Mouse (Mus musculus) ES-E14 (cell line): ENCODE measurements around the gene Megf11. TPM values are rescaled to one million over a fixed set of nuclear protein-coding genes. Genes with fewer than 3 reads are reported as not detected.

Source experiments
- DNase-seq: peaks from one replicate; pipeline ENCODE4 v3.0.0-alpha.2; 2013; ENCODE audit warnings: low read depth, low spot score
- H3K27ac ChIP-seq: 2 replicates; pipeline ENCODE4 v1.5.1; 2012; ENCODE audit warnings: low read depth, mild to moderate bottlenecking, low read length, moderate library complexity, mixed read lengths; ENCODE audit not compliant: poor library complexity, insufficient read depth, severe bottlenecking
- H3K36me3 ChIP-seq: 2 replicates; pipeline ENCODE4 v1.6.1; 2012; ENCODE audit warnings: mild to moderate bottlenecking, low read length, moderate library complexity, mixed read lengths; ENCODE audit not compliant: control insufficient read depth, poor library complexity, insufficient read depth, severe bottlenecking
- H3K4me1 ChIP-seq, 2 experiments: fragments of 150-350 bp in 1 of 2; sonication (generic) in 1 of 2; 2 replicates each; pipeline ENCODE4 v1.6.1; 2012; ENCODE audit warnings: low read length in 2 of 2, mild to moderate bottlenecking in 1 of 2, mixed read lengths in 1 of 2; ENCODE audit not compliant: control insufficient read depth in 2 of 2, insufficient read depth in 2 of 2, poor library complexity in 1 of 2
- H3K4me3 ChIP-seq, 2 experiments: fragments of 150-350 bp in 1 of 2; sonication (generic) in 1 of 2; 2 replicates each; pipeline ENCODE4 v1.5.1; 2012; ENCODE audit warnings: low read length in 2 of 2, low read depth in 1 of 2, mild to moderate bottlenecking in 1 of 2, mixed read lengths in 1 of 2; ENCODE audit not compliant: insufficient read depth in 1 of 2, poor library complexity in 1 of 2, severe bottlenecking in 1 of 2
- H3K9ac ChIP-seq: 2 replicates; pipeline ENCODE4 v1.6.1; 2012; ENCODE audit warnings: low read depth, mild to moderate bottlenecking, low read length, mixed read lengths; ENCODE audit not compliant: poor library complexity, insufficient read depth, severe bottlenecking
- H3K9me3 ChIP-seq: fragments of 150-350 bp; sonication (generic); 2 replicates; pipeline ENCODE4 v1.6.1; 2012; ENCODE audit warnings: low read depth, mild to moderate bottlenecking, low read length; ENCODE audit not compliant: control insufficient read depth, insufficient read depth
- CHD2 ChIP-seq: IDR thresholded peaks from 2 replicates; pipeline ENCODE4 v1.6.1; 2014; ENCODE audit warnings: mild to moderate bottlenecking, low read depth, low read length, inconsistent platforms
- HCFC1 ChIP-seq: IDR thresholded peaks from 2 replicates; pipeline ENCODE4 v1.6.1; 2012; ENCODE audit warnings: low read length, inconsistent platforms, borderline replicate concordance; ENCODE audit not compliant: insufficient read depth
- MAFK ChIP-seq: IDR thresholded peaks from 2 replicates; pipeline ENCODE4 v1.6.1; 2014; ENCODE audit warnings: mild to moderate bottlenecking, low read depth, low read length, inconsistent platforms; ENCODE audit not compliant: insufficient read depth
- ZC3H11A ChIP-seq: IDR thresholded peaks from 2 replicates; pipeline ENCODE4 v1.6.1; 2012; ENCODE audit warnings: low read depth, mild to moderate bottlenecking, inconsistent platforms, low read length, borderline replicate concordance
- ZNF384 ChIP-seq: IDR thresholded peaks from 2 replicates; pipeline ENCODE4 v1.6.1; 2012; ENCODE audit warnings: low read depth, low read length, inconsistent platforms
- in situ Hi-C, 2 experiments: fragments of 600-800 bp; cut with MboI; formaldehyde crosslinking; loops; one replicate each; pipeline ENCODE4 v1.15.1; 2025; ENCODE audit warnings: low sequenced_read_pairs in 2 of 2, inconsistent platforms in 1 of 2; ENCODE audit not compliant: unreplicated experiment in 2 of 2
- total RNA-seq: library from RNA; depleted of rRNA; stranded (reverse); fragments of 300-350 nt; gene quantifications from 2 replicates; pipeline ENCODE4 v1.2.3, GENCODE M21; 2012

The Megf11 gene
- total RNA-seq, 1 experiment = 7.5 TPM

DNA sequence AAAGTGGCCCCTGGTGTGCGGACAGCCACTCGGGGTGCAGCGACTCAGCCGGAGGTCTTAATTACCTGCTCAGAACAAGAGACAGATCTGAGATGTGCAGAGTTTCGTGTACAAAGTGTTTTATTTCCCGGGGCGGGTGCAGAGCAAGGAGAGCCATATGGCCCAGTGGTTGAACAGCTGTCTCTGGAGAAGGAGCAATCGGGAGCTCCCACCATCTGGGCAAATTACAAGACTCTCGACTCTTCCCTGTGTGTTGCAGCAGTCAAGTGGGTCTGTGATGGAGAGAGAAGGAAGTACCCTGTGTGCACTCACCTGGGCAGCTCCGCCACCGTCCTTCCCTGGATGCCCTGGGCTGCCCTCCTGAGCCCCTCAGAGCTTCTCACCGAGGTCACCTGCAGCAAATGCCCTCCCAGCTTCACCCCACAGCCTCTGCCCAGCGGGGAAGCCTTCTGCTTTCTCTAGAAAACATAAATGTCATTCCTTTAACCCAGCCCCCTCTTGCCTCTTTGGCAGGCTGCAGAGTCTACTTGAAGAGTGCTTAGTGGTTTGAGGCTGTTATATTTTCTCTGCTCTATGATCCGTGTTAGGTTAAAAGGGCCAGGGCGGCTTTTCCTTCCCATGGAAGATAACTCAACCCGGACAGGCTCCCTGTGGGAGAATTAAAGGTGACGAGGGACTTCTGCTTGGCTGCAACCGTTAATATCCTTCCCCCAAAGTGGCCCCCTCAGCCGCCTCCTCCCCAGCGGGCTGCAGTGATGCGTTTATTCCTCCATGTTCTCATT lies 138.0 kb downstream of the Megf11 start:
- H3K27ac ChIP-seq = no peak overlapping the region
- H3K36me3 ChIP-seq = no peaks in the 10 kb centered on the region
- H3K9ac ChIP-seq = no peak overlapping the region
- H3K9me3 ChIP-seq = no peaks in the 10 kb centered on the region
- no peak for TF ChIP-seq MAFK
- TF ChIP-seq ZC3H11A = no peak
- no peak for TF ChIP-seq HCFC1
- no peak for TF ChIP-seq ZNF384
- TF ChIP-seq CHD2 = no peak
- in situ Hi-C loops = no loop called here
- H3K4me1 ChIP-seq = no peaks in the 10 kb centered on the region
- no peak overlapping the region for H3K4me3 ChIP-seq
- no peak for DNase-seq

DNA sequence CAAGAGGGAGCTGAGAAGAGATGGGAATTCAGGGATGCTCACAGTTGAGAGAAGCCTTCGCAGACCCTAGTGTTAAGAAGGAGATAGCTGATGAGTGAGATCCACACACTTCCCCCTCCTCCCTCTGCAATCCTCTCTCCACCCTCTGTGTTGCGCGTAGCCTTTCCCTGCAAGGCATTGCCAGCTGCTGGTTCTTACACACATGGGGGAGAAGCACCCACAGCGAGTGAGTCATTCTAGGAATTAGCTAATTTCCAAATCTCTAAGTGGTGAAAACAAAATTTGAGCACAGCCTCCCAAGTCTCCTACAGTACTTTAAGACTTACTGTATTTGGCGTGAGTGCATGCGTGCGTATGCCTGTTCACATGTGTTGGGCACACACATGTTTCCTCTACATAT lies 142.6 kb downstream of the Megf11 start:
- H3K4me3 ChIP-seq = no peak overlapping the region
- H3K36me3 ChIP-seq = no peaks in the 10 kb centered on the region
- no peak overlapping the region for H3K27ac ChIP-seq
- H3K9ac ChIP-seq = no peak overlapping the region
- DNase-seq = no peak
- H3K4me1 ChIP-seq = no peaks in the 10 kb centered on the region
- H3K9me3 ChIP-seq = no peaks in the 10 kb centered on the region
- in situ Hi-C loops = no loop called here
- TF ChIP-seq ZC3H11A (no peak), CHD2 (no peak), MAFK (no peak), HCFC1 (no peak), ZNF384 (no peak)

DNA sequence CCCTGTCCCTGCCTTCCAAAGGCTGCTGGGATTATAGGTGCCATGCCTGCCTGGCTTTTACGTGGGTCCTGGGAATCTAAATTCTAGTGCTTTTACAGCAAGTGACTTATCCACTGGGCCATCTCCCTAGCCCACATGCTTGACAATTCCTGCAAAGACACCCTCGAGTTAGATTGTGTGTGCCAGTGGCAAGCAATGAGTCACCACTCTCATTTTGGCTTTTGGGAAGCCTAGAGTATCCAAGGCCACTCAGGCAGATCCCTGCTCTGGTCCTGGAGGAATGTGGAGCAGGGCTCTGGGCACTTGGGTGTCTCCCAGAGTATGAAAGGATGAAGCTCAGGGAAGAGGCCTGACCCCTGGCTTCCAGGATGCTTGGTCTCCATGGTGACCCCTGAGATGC lies 143.2 kb downstream of the Megf11 start:
- no peak overlapping the region for H3K27ac ChIP-seq
- no peaks in the 10 kb centered on the region for H3K9me3 ChIP-seq
- H3K9ac ChIP-seq = no peak overlapping the region
- TF ChIP-seq MAFK = no peak
- TF ChIP-seq HCFC1 = no peak
- no peak for TF ChIP-seq CHD2
- H3K4me3 ChIP-seq = no peak overlapping the region
- H3K4me1 ChIP-seq = no peaks in the 10 kb centered on the region
- H3K36me3 ChIP-seq = no peaks in the 10 kb centered on the region
- no peak for DNase-seq
- in situ Hi-C loops = no loop called here

DNA sequence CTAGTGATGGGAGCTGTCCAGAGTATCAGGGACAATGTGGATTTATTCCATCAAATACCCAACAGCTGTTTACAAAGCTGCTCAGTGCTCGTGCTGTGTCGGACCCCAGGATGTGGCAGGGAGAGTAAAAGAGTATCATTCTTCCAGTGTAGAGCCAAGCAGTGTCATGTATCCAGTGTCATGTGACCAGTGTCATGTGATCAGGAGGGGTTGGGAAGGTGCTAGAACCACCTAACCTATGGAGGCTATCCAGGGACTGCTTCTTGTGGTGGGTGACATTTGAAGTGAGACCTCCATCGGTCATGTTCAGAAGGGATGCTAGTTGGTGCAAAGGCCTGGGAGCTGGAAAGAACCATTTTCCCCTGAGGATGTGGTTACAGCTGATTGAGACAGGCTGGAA lies 146.5 kb downstream of the Megf11 start:
- Histone ChIP-seq H3K27ac (no peak overlapping the region), H3K4me1 (no peaks in the 10 kb centered on the region), H3K4me3 (no peak overlapping the region), H3K9me3 (no peaks in the 10 kb centered on the region), H3K36me3 (no peaks in the 10 kb centered on the region), H3K9ac (no peak overlapping the region)
- TF ChIP-seq HCFC1 (no peak), ZC3H11A (no peak), MAFK (no peak)
- in situ Hi-C loops = no loop called here
- DNase-seq = no peak

DNA sequence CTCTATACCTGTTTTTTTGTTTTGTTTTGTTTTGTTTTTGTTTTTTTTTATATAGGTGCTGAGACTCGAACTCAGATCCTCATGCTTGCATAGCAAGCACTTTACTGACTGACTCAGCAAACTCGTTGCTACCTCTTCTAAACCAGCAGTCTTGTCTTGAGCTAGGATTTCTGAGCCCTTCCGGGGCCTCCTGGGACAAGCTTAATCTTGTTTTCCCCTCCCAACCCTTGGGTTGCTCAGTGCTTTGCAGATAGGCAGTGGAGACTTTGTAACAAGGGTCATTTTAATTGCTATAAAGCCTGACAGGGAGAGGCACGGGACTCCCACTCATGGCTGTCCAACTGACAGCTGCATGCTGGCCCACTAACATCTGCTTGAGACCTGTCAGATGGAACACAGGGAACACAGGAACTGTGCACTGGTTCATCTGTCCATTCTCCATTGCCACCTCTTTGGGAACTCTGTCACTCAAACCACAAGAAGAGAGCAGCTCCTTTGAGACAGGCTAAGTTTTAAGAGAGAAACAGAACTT lies 147.4 kb downstream of the Megf11 start:
- no peak for DNase-seq
- TF ChIP-seq ZC3H11A (no peak), CHD2 (no peak), HCFC1 (no peak), MAFK (no peak), ZNF384 (no peak)
- H3K27ac ChIP-seq = no peak overlapping the region
- H3K4me3 ChIP-seq = no peak overlapping the region
- no peaks in the 10 kb centered on the region for H3K9me3 ChIP-seq
- H3K36me3 ChIP-seq = no peaks in the 10 kb centered on the region
- in situ Hi-C loops = no loop called here
- H3K9ac ChIP-seq = no peak overlapping the region
- H3K4me1 ChIP-seq = no peaks in the 10 kb centered on the region
